Mouse (Mus musculus): ENCODE data around the gene Ccdc191. TPM values are rescaled to one million over a fixed set of nuclear protein-coding genes. Genes with fewer than 3 reads are reported as not detected.
A peak's percentile ranks its signal among the peaks of the same experiment; 100 is the strongest.

Ccdc191 gene
- polyA plus RNA-seq, 1 experiment from 2014 or later: 9.8 TPM

GRCm38 (mm10) chr16:43963780-43964179 is 74.2 kb downstream of the Ccdc191 start:
- Histone ChIP-seq H3K4me2 (no peak overlapping the region), H3K9ac (no peak overlapping the region), H3K4me1 (replicated peaks) (no peaks in the 10 kb centered on the region), H3K9me3 (replicated peaks) (no peaks in the 10 kb centered on the region), H3K36me3 (peaks cover 11% of the 10 kb centered on the region; the same call in 1 of the 2 replicates), H3K27ac (no peak overlapping the region), H3K27me3 (no peaks in the 10 kb centered on the region), H3K4me3 (no peak overlapping the region)
- 84% methylated on average over 3 of the region's 3 CpGs for WGBS
- ATAC-seq (replicated peaks; ENCODE audit: insufficient number of reproducible peaks, insufficient read depth, low FRiP score, low read depth): no peak

- Histone ChIP-seq H3K9me3 (replicated peaks) (no peaks in the 10 kb centered on the region), H3K4me2 (no peak overlapping the region), H3K4me3 (no peak overlapping the region), H3K36me3 (no peaks in the 10 kb centered on the region), H3K27ac (no peak overlapping the region), H3K4me1 (replicated peaks) (no peaks in the 10 kb centered on the region), H3K9ac (no peak overlapping the region), H3K27me3 (no peaks in the 10 kb centered on the region)
- WGBS: 85% methylated on average over 13 of the region's 13 CpGs
- ATAC-seq (replicated peaks; ENCODE audit: insufficient number of reproducible peaks, insufficient read depth, low FRiP score, low read depth): no peak
Measured at GRCm38 (mm10) chr16:43965781-43966389, 76.3 kb downstream of the Ccdc191 start.

- ATAC-seq (replicated peaks; ENCODE audit: insufficient number of reproducible peaks, insufficient read depth, low FRiP score, low read depth): no peak
- Histone ChIP-seq H3K9ac (no peak overlapping the region), H3K4me3 (no peak overlapping the region), H3K36me3 (no peaks in the 10 kb centered on the region), H3K9me3 (replicated peaks) (no peaks in the 10 kb centered on the region), H3K27ac (no peak overlapping the region), H3K27me3 (no peaks in the 10 kb centered on the region), H3K4me1 (replicated peaks) (no peaks in the 10 kb centered on the region), H3K4me2 (no peak overlapping the region)
- 70% methylated on average over 3 of the region's 3 CpGs for WGBS
Measured at GRCm38 (mm10) chr16:43970426-43970825, 80.8 kb downstream of the Ccdc191 start.

- no peak for ATAC-seq (replicated peaks; ENCODE audit: insufficient number of reproducible peaks, insufficient read depth, low FRiP score, low read depth)
- Histone ChIP-seq H3K4me2 (no peak overlapping the region), H3K4me3 (no peak overlapping the region), H3K9me3 (replicated peaks) (no peaks in the 10 kb centered on the region), H3K4me1 (replicated peaks) (no peaks in the 10 kb centered on the region), H3K9ac (no peak overlapping the region), H3K27me3 (no peaks in the 10 kb centered on the region), H3K36me3 (no peaks in the 10 kb centered on the region), H3K27ac (no peak overlapping the region)
- 96% methylated on average over 11 of the region's 11 CpGs for WGBS
Measured at GRCm38 (mm10) chr16:43971189-43971588, 81.6 kb downstream of the Ccdc191 start.

GRCm38 (mm10) chr16:43971741-43972140 is 82.1 kb downstream of the Ccdc191 start:
- no peak overlapping the region for H3K27ac ChIP-seq
- H3K9ac ChIP-seq: no peak overlapping the region
- H3K9me3 ChIP-seq (replicated peaks): no peaks in the 10 kb centered on the region
- no peaks in the 10 kb centered on the region for H3K27me3 ChIP-seq
- ATAC-seq (replicated peaks; ENCODE audit: insufficient number of reproducible peaks, insufficient read depth, low FRiP score, low read depth): no peak
- H3K4me3 ChIP-seq: no peak overlapping the region
- no peak overlapping the region for H3K4me2 ChIP-seq
- H3K36me3 ChIP-seq: no peaks in the 10 kb centered on the region
- WGBS: 85% methylated on average over 9 of the region's 9 CpGs
- H3K4me1 ChIP-seq (replicated peaks): no peaks in the 10 kb centered on the region

- no peak for ATAC-seq (replicated peaks; ENCODE audit: insufficient number of reproducible peaks, insufficient read depth, low FRiP score, low read depth)
- Histone ChIP-seq H3K36me3 (no peaks in the 10 kb centered on the region), H3K27me3 (no peaks in the 10 kb centered on the region), H3K9me3 (replicated peaks) (no peaks in the 10 kb centered on the region), H3K4me1 (replicated peaks) (no peaks in the 10 kb centered on the region), H3K27ac (no peak overlapping the region), H3K4me3 (no peak overlapping the region), H3K9ac (no peak overlapping the region), H3K4me2 (no peak overlapping the region)
- 82% methylated on average over 2 of the region's 2 CpGs for WGBS
Measured at GRCm38 (mm10) chr16:43972391-43972790, 82.8 kb downstream of the Ccdc191 start.

- no peak for ATAC-seq (replicated peaks; ENCODE audit: insufficient number of reproducible peaks, insufficient read depth, low FRiP score, low read depth)
- Histone ChIP-seq H3K4me1 (replicated peaks) (no peaks in the 10 kb centered on the region), H3K27me3 (no peaks in the 10 kb centered on the region), H3K4me3 (no peak overlapping the region), H3K9me3 (replicated peaks) (no peaks in the 10 kb centered on the region), H3K9ac (no peak overlapping the region), H3K27ac (no peak overlapping the region), H3K36me3 (no peaks in the 10 kb centered on the region), H3K4me2 (no peak overlapping the region)
- 82% methylated on average over 11 of the region's 11 CpGs for WGBS
Measured at GRCm38 (mm10) chr16:43973147-43973546, 83.5 kb downstream of the Ccdc191 start.

GRCm38 (mm10) chr16:43973606-43974220 is 84.1 kb downstream of the Ccdc191 start:
- no peak overlapping the region for H3K4me2 ChIP-seq
- no peaks in the 10 kb centered on the region for H3K9me3 ChIP-seq (replicated peaks)
- ATAC-seq (replicated peaks; ENCODE audit: insufficient number of reproducible peaks, insufficient read depth, low FRiP score, low read depth): no peak
- no peaks in the 10 kb centered on the region for H3K4me1 ChIP-seq (replicated peaks)
- no peak overlapping the region for H3K9ac ChIP-seq
- WGBS: 77% methylated on average over 22 of the region's 22 CpGs
- no peak overlapping the region for H3K4me3 ChIP-seq
- no peak overlapping the region for H3K27ac ChIP-seq
- H3K27me3 ChIP-seq: no peaks in the 10 kb centered on the region
- no peaks in the 10 kb centered on the region for H3K36me3 ChIP-seq

- Histone ChIP-seq H3K4me1 (replicated peaks) (peaks cover 9% of the 10 kb centered on the region), H3K36me3 (no peaks in the 10 kb centered on the region), H3K27ac (no peak overlapping the region), H3K4me3 (peak overlapping the region; percentile 85), H3K9ac (peak overlapping the region; percentile 71), H3K4me2 (peak overlapping the region; percentile 100), H3K9me3 (replicated peaks) (no peaks in the 10 kb centered on the region), H3K27me3 (peaks cover 12% of the 10 kb centered on the region; the same call in 1 of the 2 replicates)
- 23% methylated on average over 7 of the region's 7 CpGs for WGBS
- no peak for ATAC-seq (replicated peaks; ENCODE audit: insufficient number of reproducible peaks, insufficient read depth, low FRiP score, low read depth)
Measured at GRCm38 (mm10) chr16:43979010-43979327, 89.4 kb downstream of the Ccdc191 start.

GRCm38 (mm10) chr16:43979328-43980109 is 89.9 kb downstream of the Ccdc191 start, which contains the start of gene Zdhhc23:
TSS of gene Zdhhc23 (minus strand) at chr16:43979791.
- H3K4me1 ChIP-seq (replicated peaks): peaks cover 9% of the 10 kb centered on the region
- H3K9ac ChIP-seq: peak within 1 kb of the TSS; percentile 71
- no peaks in the 10 kb centered on the region for H3K36me3 ChIP-seq
- peak within 1 kb of the TSS; percentile 85 for H3K4me3 ChIP-seq
- 1% methylated on average over 87 of the region's 103 CpGs for WGBS
- H3K27ac ChIP-seq: no peak within 1 kb of the TSS
- ATAC-seq (replicated peaks; ENCODE audit: insufficient number of reproducible peaks, insufficient read depth, low FRiP score, low read depth): peak; percentile 65
- H3K9me3 ChIP-seq (replicated peaks): no peaks in the 10 kb centered on the region
- peak within 1 kb of the TSS; percentile 100 for H3K4me2 ChIP-seq
- H3K27me3 ChIP-seq: peaks cover 12% of the 10 kb centered on the region; the same call in 1 of the 2 replicates

- ATAC-seq (replicated peaks; ENCODE audit: insufficient number of reproducible peaks, insufficient read depth, low FRiP score, low read depth): no peak
- Histone ChIP-seq H3K4me1 (replicated peaks) (peaks cover 9% of the 10 kb centered on the region), H3K27ac (no peak overlapping the region), H3K4me3 (peak overlapping the region; percentile 85), H3K9me3 (replicated peaks) (no peaks in the 10 kb centered on the region), H3K4me2 (peak overlapping the region; percentile 100), H3K9ac (peak overlapping the region; percentile 71), H3K36me3 (no peaks in the 10 kb centered on the region), H3K27me3 (peaks cover 12% of the 10 kb centered on the region; the same call in 1 of the 2 replicates)
- 22% methylated on average over 9 of the region's 9 CpGs for WGBS
Measured at GRCm38 (mm10) chr16:43980110-43980609, 90.6 kb downstream of the Ccdc191 start.
